Mouse (Mus musculus): Measurements from ENCODE around the gene Zfp93. TPM values are rescaled to one million over a fixed set of nuclear protein-coding genes. Genes with fewer than 3 reads are reported as not detected.

Zfp93 gene
- polyA plus RNA-seq, 1 experiment = 1.8 TPM

GRCm38 (mm10) chr7:24286916-24287315, 16.7 kb downstream of the Zfp93 start:
- no peaks in the 10 kb centered on the region for H3K79me2 ChIP-seq (ENCODE audit: control insufficient read depth, insufficient read depth)
- no peak overlapping the region for H3K4me3 ChIP-seq (ENCODE audit: insufficient read depth, poor library complexity, severe bottlenecking)
- no peaks in the 10 kb centered on the region for H3K79me3 ChIP-seq (ENCODE audit: low read depth)
- H3K27me3 ChIP-seq (ENCODE audit: control insufficient read depth, insufficient read depth, insufficient read length) = peaks cover 3% of the 10 kb centered on the region
- no peaks in the 10 kb centered on the region for H3K36me3 ChIP-seq (ENCODE audit: control insufficient read depth, insufficient read depth)
- TF ChIP-seq MAX (IDR thresholded peaks at IDR 0.05) = no peak
- no peak for TF ChIP-seq CEBPB (IDR thresholded peaks at IDR 0.05; ENCODE audit: low read depth)
- no peak for TF ChIP-seq MYOG (IDR thresholded peaks at IDR 0.05; ENCODE audit: control insufficient read depth, extremely low read depth, insufficient read length)
- no peak for TF ChIP-seq MYOD1 (IDR thresholded peaks at IDR 0.05; ENCODE audit: control insufficient read depth, insufficient read length, low read depth)
- TF ChIP-seq FOSL1 (IDR thresholded peaks at IDR 0.05; ENCODE audit: insufficient read depth, low read length, poor library complexity, severe bottlenecking) = no peak
- TF ChIP-seq USF1 (IDR thresholded peaks at IDR 0.05; ENCODE audit: low read depth) = no peak
- TF ChIP-seq CTCF (IDR thresholded peaks at IDR 0.05; ENCODE audit: control insufficient read depth, insufficient read depth, insufficient read length) = no peak
- H3ac ChIP-seq (ENCODE audit: control insufficient read depth, insufficient read length, low read depth) = no peak overlapping the region

GRCm38 (mm10) chr7:24287670-24288069, 17.4 kb downstream of the Zfp93 start:
- Histone ChIP-seq H3K36me3 (ENCODE audit: control insufficient read depth, insufficient read depth) (no peaks in the 10 kb centered on the region), H3K4me3 (ENCODE audit: insufficient read depth, poor library complexity, severe bottlenecking) (no peak overlapping the region), H3K79me3 (ENCODE audit: low read depth) (no peaks in the 10 kb centered on the region), H3ac (ENCODE audit: control insufficient read depth, insufficient read length, low read depth) (no peak overlapping the region), H3K27me3 (ENCODE audit: control insufficient read depth, insufficient read depth, insufficient read length) (peaks cover 3% of the 10 kb centered on the region), H3K79me2 (ENCODE audit: control insufficient read depth, insufficient read depth) (no peaks in the 10 kb centered on the region)
- no peak for TF ChIP-seq CEBPB (IDR thresholded peaks at IDR 0.05; ENCODE audit: low read depth)
- TF ChIP-seq FOSL1 (IDR thresholded peaks at IDR 0.05; ENCODE audit: insufficient read depth, low read length, poor library complexity, severe bottlenecking) = no peak
- TF ChIP-seq MAX (IDR thresholded peaks at IDR 0.05) = no peak
- no peak for TF ChIP-seq USF1 (IDR thresholded peaks at IDR 0.05; ENCODE audit: low read depth)
- no peak for TF ChIP-seq MYOD1 (IDR thresholded peaks at IDR 0.05; ENCODE audit: control insufficient read depth, insufficient read length, low read depth)
- TF ChIP-seq CTCF (IDR thresholded peaks at IDR 0.05; ENCODE audit: control insufficient read depth, insufficient read depth, insufficient read length) = no peak
- TF ChIP-seq MYOG (IDR thresholded peaks at IDR 0.05; ENCODE audit: control insufficient read depth, extremely low read depth, insufficient read length) = no peak

- Histone ChIP-seq H3K4me3 (ENCODE audit: insufficient read depth, poor library complexity, severe bottlenecking) (no peak overlapping the region), H3K79me2 (ENCODE audit: control insufficient read depth, insufficient read depth) (no peaks in the 10 kb centered on the region), H3ac (ENCODE audit: control insufficient read depth, insufficient read length, low read depth) (no peak overlapping the region), H3K36me3 (ENCODE audit: control insufficient read depth, insufficient read depth) (no peaks in the 10 kb centered on the region), H3K27me3 (ENCODE audit: control insufficient read depth, insufficient read depth, insufficient read length) (peaks cover 3% of the 10 kb centered on the region), H3K79me3 (ENCODE audit: low read depth) (no peaks in the 10 kb centered on the region)
- TF ChIP-seq CEBPB (IDR thresholded peaks at IDR 0.05; ENCODE audit: low read depth) (no peak), FOSL1 (IDR thresholded peaks at IDR 0.05; ENCODE audit: insufficient read depth, low read length, poor library complexity, severe bottlenecking) (no peak), MYOD1 (IDR thresholded peaks at IDR 0.05; ENCODE audit: control insufficient read depth, insufficient read length, low read depth) (no peak), MAX (IDR thresholded peaks at IDR 0.05) (no peak), USF1 (IDR thresholded peaks at IDR 0.05; ENCODE audit: low read depth) (no peak), CTCF (IDR thresholded peaks at IDR 0.05; ENCODE audit: control insufficient read depth, insufficient read depth, insufficient read length) (no peak), MYOG (IDR thresholded peaks at IDR 0.05; ENCODE audit: control insufficient read depth, extremely low read depth, insufficient read length) (no peak)
Measured at GRCm38 (mm10) chr7:24288512-24288911, 18.3 kb downstream of the Zfp93 start.

GRCm38 (mm10) chr7:24290106-24290693, 20.0 kb downstream of the Zfp93 start:
- no peak overlapping the region for H3ac ChIP-seq (ENCODE audit: control insufficient read depth, insufficient read length, low read depth)
- no peak for TF ChIP-seq USF1 (IDR thresholded peaks at IDR 0.05; ENCODE audit: low read depth)
- no peak for TF ChIP-seq MAX (IDR thresholded peaks at IDR 0.05)
- no peak for TF ChIP-seq MYOG (IDR thresholded peaks at IDR 0.05; ENCODE audit: control insufficient read depth, extremely low read depth, insufficient read length)
- no peak for TF ChIP-seq FOSL1 (IDR thresholded peaks at IDR 0.05; ENCODE audit: insufficient read depth, low read length, poor library complexity, severe bottlenecking)
- no peak for TF ChIP-seq CEBPB (IDR thresholded peaks at IDR 0.05; ENCODE audit: low read depth)
- no peak for TF ChIP-seq MYOD1 (IDR thresholded peaks at IDR 0.05; ENCODE audit: control insufficient read depth, insufficient read length, low read depth)
- no peak for TF ChIP-seq CTCF (IDR thresholded peaks at IDR 0.05; ENCODE audit: control insufficient read depth, insufficient read depth, insufficient read length)
- no peaks in the 10 kb centered on the region for H3K79me3 ChIP-seq (ENCODE audit: low read depth)
- no peaks in the 10 kb centered on the region for H3K27me3 ChIP-seq (ENCODE audit: control insufficient read depth, insufficient read depth, insufficient read length)
- no peak overlapping the region for H3K4me3 ChIP-seq (ENCODE audit: insufficient read depth, poor library complexity, severe bottlenecking)
- no peaks in the 10 kb centered on the region for H3K79me2 ChIP-seq (ENCODE audit: control insufficient read depth, insufficient read depth)
- H3K36me3 ChIP-seq (ENCODE audit: control insufficient read depth, insufficient read depth) = peaks cover 4% of the 10 kb centered on the region

GRCm38 (mm10) chr7:24291387-24292090, 21.3 kb downstream of the Zfp93 start:
- Histone ChIP-seq H3K79me3 (ENCODE audit: low read depth) (no peaks in the 10 kb centered on the region), H3K4me3 (ENCODE audit: insufficient read depth, poor library complexity, severe bottlenecking) (no peak overlapping the region), H3K27me3 (ENCODE audit: control insufficient read depth, insufficient read depth, insufficient read length) (no peaks in the 10 kb centered on the region), H3K79me2 (ENCODE audit: control insufficient read depth, insufficient read depth) (no peaks in the 10 kb centered on the region), H3K36me3 (ENCODE audit: control insufficient read depth, insufficient read depth) (peaks cover 9% of the 10 kb centered on the region), H3ac (ENCODE audit: control insufficient read depth, insufficient read length, low read depth) (no peak overlapping the region)
- TF ChIP-seq MYOG (IDR thresholded peaks at IDR 0.05; ENCODE audit: control insufficient read depth, extremely low read depth, insufficient read length) (no peak), FOSL1 (IDR thresholded peaks at IDR 0.05; ENCODE audit: insufficient read depth, low read length, poor library complexity, severe bottlenecking) (no peak), USF1 (IDR thresholded peaks at IDR 0.05; ENCODE audit: low read depth) (no peak), CEBPB (IDR thresholded peaks at IDR 0.05; ENCODE audit: low read depth) (no peak)

Measured in C2C12 (cell line).